Mouse (Mus musculus): ENCODE measurements at regions not wholly inside any gene's neighbourhood (a gene's known extent, or its start where the extent isn't known, plus 50 kb on each side); places are given as distances from the start of the nearest gene placed in this dataset.
A peak's percentile ranks its signal among the peaks of the same experiment; 100 is the strongest.

DNA sequence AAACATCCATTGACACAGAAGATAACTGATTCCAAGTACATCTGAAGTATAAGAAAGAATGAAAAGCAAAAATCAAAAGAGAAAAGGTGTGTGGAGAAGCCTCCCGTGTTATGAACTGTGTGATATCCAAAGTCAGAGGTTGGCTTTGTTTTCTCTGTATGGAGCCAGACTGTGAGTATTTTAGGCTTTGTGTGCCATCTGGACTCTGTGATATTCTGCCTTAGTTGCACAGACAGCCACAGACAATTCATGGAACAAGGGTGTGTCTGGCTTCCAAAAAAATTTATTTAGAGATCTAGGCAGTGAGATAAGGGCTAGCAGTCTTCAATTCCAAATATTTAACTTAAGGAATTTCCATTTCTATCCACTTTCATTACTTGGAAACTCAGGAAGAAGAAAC, 111.5 kb upstream of the Dpp10 start:
- no peak for DNase-seq (ENCODE audit: low spot score in 2 of 2)

- DNase-seq (ENCODE audit: low spot score in 2 of 2): no peak
Observed at GRCm38 (mm10) chr1:124152101-124152500, 106.7 kb upstream of the Dpp10 start.

- DNase-seq (ENCODE audit: low spot score in 2 of 2): peak; percentile 37 to 41
Observed at GRCm38 (mm10) chr1:124148590-124148989, 103.2 kb upstream of the Dpp10 start.

GRCm38 (mm10) chr1:124104286-124104846, 59.0 kb upstream of the Dpp10 start:
- no peak for DNase-seq (ENCODE audit: low spot score in 2 of 2)

GRCm38 (mm10) chr1:124103049-124103448, 57.7 kb upstream of the Dpp10 start:
- DNase-seq (ENCODE audit: low spot score in 2 of 2): no peak

Data from frontal cortex, postnatal 14 days (tissue).